Comparison of ENCODE assay signal across 9 mouse cellular contexts in the genomic region with DNA sequence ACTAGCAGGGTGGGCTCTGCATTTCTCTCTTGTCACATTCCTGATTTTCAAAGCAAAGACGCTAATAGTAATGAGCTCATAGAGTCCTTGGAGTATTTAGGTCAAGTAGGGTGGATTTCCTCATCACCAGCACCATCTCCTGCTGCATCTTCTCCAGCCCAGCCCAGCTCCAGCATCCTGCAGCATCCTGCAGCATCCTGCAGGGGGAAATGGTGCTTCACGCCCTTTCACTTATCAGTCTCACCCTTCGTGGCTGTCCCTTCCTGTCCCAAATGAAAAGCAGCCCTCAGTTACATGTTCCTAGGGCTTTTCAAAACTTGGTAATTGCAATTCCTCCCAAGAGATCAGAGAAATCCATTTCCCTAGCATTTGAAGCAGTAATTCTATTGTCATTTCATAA. TPM values are rescaled to one million over a fixed set of nuclear protein-coding genes. Genes with fewer than 3 reads are reported as not detected.
A peak's percentile ranks its signal among the peaks of the same experiment; 100 is the strongest.
DNase-seq lines count a peak whose midpoint lies in the region; TF ChIP-seq lines count a peak whose summit lies in the region.
"Had no signal": no experiment of that assay in that cellular context is flagged by ENCODE, and none has a peak within 500 bp of the region (broad histone marks: within the 10 kb centered on the region; RNA-seq: fewer than 3 reads in every experiment).

No protein-coding gene starts in this region.

- peak; percentile 18; the same call in 1 of the 2 replicates for TF ChIP-seq CTCF in spleen, adult 2 months (IDR thresholded peaks at IDR 0.05; ENCODE audit: extremely low read depth, insufficient read depth, insufficient read length, insufficient replicate concordance)

- no peak for TF ChIP-seq POLR2A in spleen, adult 2 months (IDR thresholded peaks at IDR 0.05; ENCODE audit: low read depth, low read length)

- H3K27ac ChIP-seq in spleen, adult 2 months (ENCODE audit: insufficient read depth, low read length) = no peak overlapping the region
- H3K27ac ChIP-seq: hindbrain, embryonic 15.5 days had no signal

- no peak overlapping the region for H3K4me3 ChIP-seq in spleen, adult 2 months (ENCODE audit: extremely low read depth, insufficient read depth, insufficient read length)
- H3K4me3 ChIP-seq: hindbrain, embryonic 15.5 days had no signal

- peak; percentile 27 for DNase-seq in heart, postnatal 4 days
- DNase-seq in heart, adult 9 months (ENCODE audit: low spot score in 2 of 2) = no peak
- DNase-seq in spleen, adult 2 months (ENCODE audit: low read depth in 1 of 2, low spot score in 2 of 2) = no peak
- no peak for DNase-seq in spleen, adult 12 weeks (ENCODE audit: low spot score)
- peak; percentile 45 to 56 for DNase-seq in cerebellum, postnatal 25 days
- peak; percentile 47 for DNase-seq in thymus, postnatal 4 days
- no peak for DNase-seq in adrenal gland, adult 18-20 months (ENCODE audit: low spot score in 2 of 2)
- DNase-seq: right cerebral cortex, adult 18-20 months had no signal

- no peaks in the 10 kb centered on the region for H3K36me3 ChIP-seq in spleen, adult 2 months (ENCODE audit: control insufficient read depth, insufficient read depth, low read length)
- H3K36me3 ChIP-seq: hindbrain, embryonic 15.5 days had no signal

- peaks cover 5% of the 10 kb centered on the region; the same call in 1 of the 2 replicates for H3K4me1 ChIP-seq in spleen, adult 2 months (ENCODE audit: control insufficient read depth, insufficient read depth, insufficient read length)
- H3K4me1 ChIP-seq: hindbrain, embryonic 15.5 days had no signal

- 42% methylated on average over 3 of the region's 3 CpGs for WGBS in spleen, adult 2 months

- no peaks in the 10 kb centered on the region for H3K27me3 ChIP-seq in spleen, adult 2 months (ENCODE audit: control insufficient read depth, insufficient read depth, low read length)
- H3K27me3 ChIP-seq: hindbrain, embryonic 15.5 days had no signal

RNA-seq across cellular contexts. Expression of a gene that starts 15.0 kb away (rescaled TPM):
- 1 to 10 TPM; 1.1 to 1.3 TPM for total RNA-seq in heart, postnatal 4 days (2021)
- polyA plus RNA-seq in spleen, adult 2 months (2012; rRNA removed) = 0.05 and 0.08 TPM in 2 replicates
- 1 to 10 TPM; 1.4 to 3.7 TPM for total RNA-seq in adrenal gland, adult 18-20 months (2021)

RNA-seq across cellular contexts. Expression of a gene that starts 52.7 kb away (rescaled TPM):
- 1 to 10 TPM in 1 of 2 experiments, under 1 TPM in 1; 0.52 to 1.1 TPM for total RNA-seq in heart, postnatal 4 days (2021)
- polyA plus RNA-seq in spleen, adult 2 months (2012; rRNA removed) = 100 and 106 TPM in 2 replicates
- total RNA-seq in adrenal gland, adult 18-20 months (2021) = 1 to 10 TPM; 1.5 to 2.2 TPM

RNA-seq across cellular contexts. Expression of a gene that starts 58.9 kb away (rescaled TPM):
- 10 to 100 TPM; 41.9 to 43.9 TPM for total RNA-seq in heart, postnatal 4 days (2021)
- polyA plus RNA-seq in spleen, adult 2 months (2012; rRNA removed) = 0.33 and 0.34 TPM in 2 replicates
- 10 to 100 TPM in 1 of 2 experiments, 1 to 10 TPM in 1; 1.5 to 23.2 TPM for total RNA-seq in adrenal gland, adult 18-20 months (2021)

Comparison
In these comparisons a context has a peak if more than half of its experiments do, and no peak if none do; other contexts are left out.
1. DNase-seq: peak in heart, postnatal 4 days (single experiment), cerebellum, postnatal 25 days (2 of 2) and thymus, postnatal 4 days (single experiment); none in heart, adult 9 months (0 of 2), spleen, adult 2 months (0 of 2), spleen, adult 12 weeks (single experiment) and adrenal gland, adult 18-20 months (0 of 2).